Mouse (Mus musculus): ENCODE data around the gene Ank.
"Not testable (repeated sequence)": the region's sequence is repeated elsewhere in the genome, so short reads cannot be mapped to it uniquely, and the experiment has no call there.

The Ank gene

DNA sequence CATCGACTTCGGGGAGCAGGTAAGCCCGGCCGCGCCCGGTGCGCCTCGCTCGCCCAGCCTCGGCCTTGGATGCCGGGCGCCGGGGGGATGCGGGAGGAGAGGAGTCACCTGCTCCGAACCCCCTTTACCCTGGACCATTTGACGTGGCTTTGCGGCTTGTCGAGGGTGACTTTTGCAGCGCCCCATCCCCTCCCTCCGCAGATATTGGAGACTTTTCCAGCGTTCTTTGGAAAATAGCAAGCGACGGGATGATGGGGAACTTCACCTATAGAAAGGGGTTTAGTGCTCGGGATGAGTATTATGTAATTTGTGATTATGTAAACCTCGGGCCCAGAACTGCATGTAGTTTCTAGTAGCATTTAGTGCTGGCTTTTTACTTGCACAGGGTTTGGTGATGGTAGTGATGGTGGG lies 609 bp downstream of the Ank start:
- no peak for DNase-seq (ENCODE audit: low spot score in 2 of 2)

DNA sequence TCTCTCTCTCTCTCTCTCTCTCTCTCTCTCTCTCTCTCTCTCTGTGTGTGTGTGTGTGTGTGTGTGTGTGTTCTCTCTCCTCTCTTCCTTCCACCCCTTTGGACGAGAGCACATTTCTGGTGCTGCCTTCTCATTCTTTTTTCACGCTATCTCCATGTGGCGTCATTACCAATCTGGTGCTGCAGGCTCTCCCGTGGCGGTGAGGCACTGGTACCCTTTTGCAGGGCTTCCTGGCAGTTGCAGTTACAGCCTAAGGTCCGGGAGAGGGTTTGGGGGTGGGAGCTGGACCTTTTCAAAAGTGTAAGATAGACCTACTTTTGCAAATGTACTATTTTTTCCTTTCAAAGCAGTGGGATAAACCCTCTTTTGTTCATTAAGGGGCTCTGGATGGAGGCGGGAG lies 1.2 kb downstream of the Ank start:
- no peak for DNase-seq (ENCODE audit: low spot score in 2 of 2)

DNA sequence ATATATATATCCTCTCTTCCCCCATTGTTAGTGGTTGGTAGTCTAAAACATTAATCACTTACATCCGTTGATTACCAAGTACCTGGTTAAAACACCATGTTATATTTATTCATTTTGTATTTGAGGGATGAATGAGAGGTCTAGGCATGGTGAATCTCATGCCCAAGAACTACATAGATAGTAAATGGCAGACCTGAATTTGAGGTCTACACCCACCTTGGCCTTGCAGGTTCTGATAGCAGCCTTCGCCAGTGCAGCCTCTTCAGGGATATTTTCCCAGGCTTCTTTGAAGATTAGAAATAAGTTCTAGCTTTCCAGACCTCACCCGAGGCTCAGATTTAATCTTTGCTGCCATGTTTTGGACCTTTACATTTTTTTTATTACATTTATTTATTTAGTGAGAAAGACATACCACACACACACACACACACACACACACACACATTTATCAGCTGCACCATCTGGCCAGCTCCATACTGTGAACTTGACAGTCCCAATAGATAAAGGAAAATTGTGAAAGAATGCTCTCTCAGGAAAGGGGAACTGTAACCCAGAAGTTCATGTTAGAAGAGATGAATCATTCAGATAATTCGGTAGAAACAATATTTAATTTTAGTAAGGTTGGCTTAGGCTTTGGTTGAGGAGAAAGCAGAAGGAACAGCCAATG lies 2.5 kb downstream of the Ank start:
- no peak for DNase-seq (ENCODE audit: low spot score in 2 of 2)

DNA sequence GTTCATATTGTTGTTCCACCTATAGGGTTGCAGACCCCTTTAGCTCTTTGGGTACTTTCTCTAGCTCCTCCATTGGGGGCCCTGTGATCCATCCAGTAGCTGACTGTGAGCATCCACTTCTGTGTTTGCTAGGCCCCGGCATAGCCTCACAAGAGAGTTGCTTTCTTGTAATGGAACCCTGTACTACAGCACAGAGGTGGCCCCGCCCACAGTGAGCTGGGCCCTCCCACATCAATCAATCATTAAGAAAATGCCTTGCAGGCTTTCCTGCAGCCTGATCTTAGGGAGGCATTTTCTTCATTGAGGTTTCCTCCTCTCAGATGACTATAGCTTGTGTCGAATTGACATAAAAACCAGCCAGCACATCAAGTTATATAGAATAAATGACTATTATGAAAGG lies 3.9 kb downstream of the Ank start:
- DNase-seq (ENCODE audit: low spot score in 2 of 2), result not testable (repeated sequence)

DNA sequence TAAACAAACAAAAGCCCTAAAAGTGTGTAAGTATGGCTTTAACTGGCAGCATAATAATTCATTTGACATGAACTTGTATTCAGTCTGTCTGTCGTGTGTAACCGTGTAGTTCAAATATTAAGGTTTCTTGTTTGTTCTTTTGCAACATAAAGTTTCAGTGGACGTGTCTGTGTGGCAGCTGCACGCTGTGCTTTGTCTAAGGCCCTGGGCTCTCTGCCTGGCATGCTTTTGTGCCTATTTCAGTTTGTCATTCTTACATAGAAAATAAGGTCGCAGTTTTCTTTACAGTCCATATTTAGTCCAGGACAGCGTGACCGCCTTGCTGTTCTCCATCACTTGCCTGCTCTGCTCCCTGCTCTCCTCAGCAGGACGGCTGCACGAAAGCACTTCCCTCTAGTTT lies 5.8 kb downstream of the Ank start:
- peak in 1 of 2 experiments; percentile 49 for DNase-seq (ENCODE audit: low spot score in 2 of 2)

DNA sequence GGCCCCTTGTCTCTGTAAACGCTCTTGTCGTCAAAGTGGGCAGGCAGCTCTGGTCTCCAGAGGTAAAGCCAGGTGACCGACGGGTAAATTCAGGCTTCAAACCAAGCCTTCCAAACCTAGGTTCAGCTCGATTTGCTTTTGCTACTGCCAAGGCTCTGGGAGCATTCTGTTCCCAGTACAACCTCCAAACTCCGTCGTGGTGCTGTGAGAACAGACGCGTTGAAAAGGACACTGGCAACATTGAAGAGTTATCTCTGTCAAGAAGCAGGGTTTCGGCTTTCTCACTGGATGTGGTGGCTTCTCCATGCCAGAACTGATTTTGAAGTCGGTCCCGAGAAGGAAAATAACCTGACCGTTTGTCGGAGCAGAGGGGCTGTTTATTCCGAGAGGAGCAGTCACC lies 9.5 kb downstream of the Ank start:
- peak in 1 of 2 experiments; percentile 54 for DNase-seq (ENCODE audit: low spot score in 2 of 2)

DNA sequence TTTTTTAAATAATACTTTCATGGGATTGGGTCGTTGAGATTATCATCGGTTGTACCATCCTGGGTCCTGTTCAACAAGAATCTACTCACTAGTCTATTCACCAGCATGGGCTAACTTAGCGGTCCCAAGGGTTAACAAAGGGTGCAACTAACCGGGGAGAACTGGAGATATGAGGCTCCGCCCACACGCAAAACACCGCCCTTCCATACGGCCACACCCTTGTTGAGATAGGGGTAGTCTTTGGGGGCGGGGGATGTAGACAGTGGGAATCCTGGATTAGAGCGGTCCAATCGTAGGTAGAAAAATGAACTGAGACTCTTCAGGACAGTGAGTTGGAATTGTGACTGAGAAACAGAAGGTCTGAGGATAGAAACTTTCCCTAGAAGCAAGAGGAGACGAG lies 10.2 kb downstream of the Ank start:
- DNase-seq (ENCODE audit: low spot score in 2 of 2), result no peak

DNA sequence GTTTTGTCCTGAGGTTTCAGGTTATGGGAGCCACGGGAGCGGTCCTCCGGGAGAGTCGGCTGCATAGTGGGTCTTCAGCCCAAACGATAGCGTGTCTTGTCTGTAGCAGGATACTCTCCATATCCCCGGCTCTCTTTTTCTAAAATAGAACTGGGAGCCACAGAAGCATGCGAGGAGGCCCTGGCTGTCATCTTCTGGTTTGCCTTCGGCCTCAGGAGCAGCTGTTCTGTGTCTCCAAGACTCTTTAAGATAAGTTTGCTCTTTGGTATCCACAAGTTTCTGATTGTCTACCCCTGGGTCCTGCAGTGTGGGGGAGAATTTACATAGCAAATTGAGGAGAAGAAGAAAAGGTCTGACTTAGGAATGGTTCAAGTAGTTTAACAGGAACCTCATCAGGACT lies 10.7 kb downstream of the Ank start:
- DNase-seq (ENCODE audit: low spot score in 2 of 2), result no peak

DNA sequence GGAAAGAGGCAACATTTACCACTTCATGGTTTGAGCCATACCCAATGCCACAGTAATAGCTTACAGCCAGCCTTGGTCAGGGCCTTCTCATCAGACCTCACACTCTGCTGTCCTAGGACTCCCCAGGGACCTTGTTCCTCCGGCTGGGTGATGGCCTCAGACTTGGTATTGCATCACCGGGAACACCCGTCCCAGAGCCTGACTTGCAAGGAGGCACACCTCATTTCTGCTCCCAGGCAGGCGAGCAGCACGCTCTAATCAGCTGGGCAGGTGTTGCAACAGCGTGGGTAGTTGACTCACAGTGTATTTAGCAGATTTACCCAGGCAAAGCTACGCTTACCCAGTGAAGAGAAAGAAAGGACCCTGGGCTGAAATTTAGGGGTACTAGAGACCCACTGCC lies 11.2 kb downstream of the Ank start:
- no peak for DNase-seq (ENCODE audit: low spot score in 2 of 2)

DNA sequence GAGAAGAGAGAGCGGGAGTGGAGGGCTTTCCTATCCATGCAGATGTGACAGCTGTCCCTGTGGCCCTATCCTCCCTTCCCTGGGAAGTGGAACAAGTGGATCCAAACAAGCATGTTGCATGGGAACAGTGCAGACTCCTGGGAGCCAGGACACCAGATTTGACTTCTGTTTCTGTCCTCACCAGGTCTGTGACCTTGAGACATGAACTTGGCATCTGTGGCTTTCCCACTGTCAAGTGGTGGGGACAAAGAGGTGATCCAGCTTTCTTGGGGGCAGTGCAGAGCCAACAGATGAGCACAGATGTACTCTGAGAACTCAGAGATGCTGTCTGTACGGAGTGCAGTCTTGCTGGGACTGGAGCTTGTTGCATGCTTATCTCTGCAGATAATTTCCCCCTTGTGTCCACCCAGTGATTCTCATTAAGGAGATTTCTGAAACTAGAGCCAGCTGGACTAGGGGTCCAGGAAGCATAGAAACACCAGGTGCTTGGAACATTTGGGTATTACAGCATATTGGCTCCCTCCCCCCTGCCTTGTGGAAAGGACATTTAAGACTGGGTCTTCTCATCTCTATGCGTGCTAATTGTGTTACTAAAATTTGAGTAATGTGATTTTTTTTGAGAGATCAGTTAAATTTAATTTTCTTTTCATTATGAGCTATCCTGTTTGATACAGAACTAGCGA lies 14.0 kb downstream of the Ank start:
- no peak for DNase-seq (ENCODE audit: low spot score in 2 of 2)

DNA sequence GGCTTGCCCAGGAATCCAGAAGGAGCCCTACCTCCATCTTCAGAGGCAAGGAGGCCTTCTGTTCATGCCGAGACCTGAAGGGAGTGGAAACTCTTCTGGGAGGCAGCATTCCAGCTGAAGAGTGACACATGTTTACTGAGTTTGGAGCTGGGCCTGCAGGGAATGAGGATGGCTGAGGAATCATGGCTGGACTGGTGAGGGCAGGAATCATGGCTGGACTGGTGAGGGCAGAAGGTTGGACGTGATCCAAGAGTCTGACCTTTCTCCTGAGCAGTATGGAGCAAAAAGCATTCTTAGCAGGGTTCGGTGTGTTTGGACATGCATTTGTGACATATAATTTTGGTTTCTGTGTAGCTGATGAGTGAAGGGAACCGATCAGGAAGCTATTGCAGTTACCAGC lies 15.5 kb downstream of the Ank start:
- DNase-seq (ENCODE audit: low spot score in 2 of 2), result no peak

DNA sequence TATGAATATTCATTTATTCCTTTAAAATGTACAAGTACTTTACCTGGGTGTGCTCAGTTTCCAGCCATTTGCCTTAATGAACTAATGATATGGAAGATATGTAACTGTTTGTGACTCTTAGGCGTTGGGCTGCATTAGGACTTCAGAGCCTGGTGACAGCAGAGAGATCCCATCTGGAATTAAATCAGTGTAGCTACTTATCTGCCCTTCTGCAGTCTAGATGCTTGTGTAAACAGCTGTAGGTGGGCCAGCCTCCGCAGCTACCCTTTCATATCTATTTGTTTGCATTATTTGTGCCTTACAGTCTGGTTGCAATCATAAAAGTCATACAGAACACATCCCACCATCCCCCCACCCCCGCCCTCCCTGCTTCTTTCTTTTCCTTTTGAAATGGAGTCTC lies 16.7 kb downstream of the Ank start:
- no peak for DNase-seq (ENCODE audit: low spot score in 2 of 2)

DNA sequence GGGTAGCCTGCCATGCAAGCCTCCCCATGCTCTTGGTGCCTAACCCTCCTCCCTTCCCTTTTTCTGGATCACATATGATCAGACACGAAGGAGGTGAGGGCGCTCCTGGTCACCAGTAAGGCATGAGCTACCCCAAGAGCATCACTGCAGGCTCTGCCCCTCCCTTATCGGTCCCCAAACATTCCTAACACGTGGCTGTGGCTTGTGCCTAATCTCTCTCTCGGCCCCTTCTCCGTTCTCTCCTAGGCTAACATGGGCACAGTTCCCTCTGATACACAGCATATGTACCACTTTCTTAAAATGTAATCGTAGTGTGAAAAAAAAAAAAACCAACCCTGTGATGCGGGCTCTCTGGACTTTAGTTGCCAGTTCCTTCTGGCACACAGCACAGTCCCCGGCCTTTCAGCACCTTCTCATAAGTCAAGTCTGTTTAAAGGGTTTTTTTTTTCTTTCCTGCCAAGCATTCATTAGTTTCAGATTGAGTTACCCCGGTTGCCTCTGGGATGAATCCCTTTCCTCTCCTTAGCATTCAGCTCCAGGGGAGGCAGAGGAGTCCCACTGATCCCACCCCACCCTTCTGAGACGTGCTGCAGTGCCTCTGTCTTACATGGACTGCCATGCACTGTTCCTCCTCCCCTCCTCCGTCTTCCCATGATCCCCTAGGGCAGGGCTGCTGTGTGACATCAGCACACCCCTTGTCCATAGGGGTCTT lies 19.2 kb downstream of the Ank start:
- DNase-seq (ENCODE audit: low spot score in 2 of 2), result peak; percentile 69 to 75

DNA sequence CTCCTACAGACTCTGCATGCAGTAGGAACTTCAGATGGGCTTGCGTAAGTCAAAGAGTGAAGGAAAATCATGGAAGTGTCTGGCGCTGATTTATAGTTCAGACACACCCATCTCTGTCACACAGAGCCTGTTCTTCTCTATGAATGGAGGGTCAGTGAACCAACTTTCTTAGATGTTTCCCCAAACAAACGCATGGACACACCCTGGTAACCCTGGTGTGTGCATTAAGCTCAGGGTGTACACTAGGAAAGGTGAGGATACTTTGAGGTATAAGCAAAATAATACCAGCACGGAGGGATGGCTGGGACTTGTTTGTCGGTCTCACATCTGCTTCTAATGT lies 19.8 kb downstream of the Ank start:
- DNase-seq (ENCODE audit: low spot score in 2 of 2), result no peak

DNA sequence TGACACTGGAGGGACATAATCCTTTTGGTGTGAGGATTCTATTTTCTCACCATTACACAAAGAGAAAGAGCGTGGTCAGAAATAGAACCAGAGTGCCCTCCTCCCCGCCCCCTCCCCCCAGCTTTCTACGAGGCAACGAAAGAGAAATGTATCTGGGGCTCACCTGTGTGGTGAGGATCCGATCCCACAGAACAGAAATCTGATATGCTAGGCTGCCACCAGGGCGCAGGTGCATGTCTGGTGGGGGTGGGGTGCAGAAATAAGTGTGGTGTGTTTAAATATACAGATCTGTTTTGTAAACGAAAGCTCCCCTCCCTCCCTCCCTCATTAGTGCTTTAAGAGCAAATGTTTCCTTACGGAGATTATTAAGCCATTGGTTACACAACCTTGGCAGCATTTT lies 20.6 kb downstream of the Ank start:
- DNase-seq (ENCODE audit: low spot score in 2 of 2), result no peak

DNA sequence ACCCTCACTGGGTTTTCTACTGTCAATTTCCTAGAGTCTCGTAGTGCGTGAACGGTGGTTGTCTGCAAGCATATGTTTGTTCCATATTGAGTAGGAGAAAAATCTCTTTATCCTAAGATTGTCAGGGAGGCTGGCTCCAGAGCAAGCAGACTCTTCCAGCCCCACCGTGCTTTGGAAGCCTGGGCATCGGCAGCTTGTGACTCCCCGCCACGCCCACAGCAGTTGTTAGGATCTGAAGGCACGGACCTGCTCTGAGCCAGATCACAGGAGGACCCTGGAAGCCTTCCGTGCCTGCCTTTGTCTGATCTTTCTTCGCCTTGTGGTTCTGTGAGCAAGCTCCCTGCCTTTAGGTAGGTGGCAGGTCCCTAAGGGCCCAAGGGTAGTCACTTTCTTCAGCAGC lies 21.6 kb downstream of the Ank start:
- no peak for DNase-seq (ENCODE audit: low spot score in 2 of 2)

DNA sequence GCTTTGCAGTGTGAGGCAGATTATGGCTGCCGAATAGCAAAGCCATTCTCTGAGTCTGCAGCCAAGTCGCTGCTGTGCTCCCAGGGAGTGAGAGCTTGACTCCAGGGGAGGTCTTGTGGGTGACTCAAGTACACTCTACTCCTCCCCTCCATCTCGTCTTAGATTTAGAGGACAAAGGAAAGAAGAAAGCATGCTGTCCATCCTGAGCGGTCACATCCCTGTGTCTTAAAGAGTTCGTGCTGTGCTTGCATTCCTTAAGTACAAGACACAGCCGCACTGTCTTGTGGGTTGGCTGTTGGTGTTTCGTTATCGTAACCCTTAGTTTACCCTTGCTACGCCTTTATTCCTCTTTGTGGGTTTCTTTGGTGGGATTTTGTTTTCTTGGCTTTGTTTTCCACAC lies 24.2 kb downstream of the Ank start:
- no peak for DNase-seq (ENCODE audit: low spot score in 2 of 2)

DNA sequence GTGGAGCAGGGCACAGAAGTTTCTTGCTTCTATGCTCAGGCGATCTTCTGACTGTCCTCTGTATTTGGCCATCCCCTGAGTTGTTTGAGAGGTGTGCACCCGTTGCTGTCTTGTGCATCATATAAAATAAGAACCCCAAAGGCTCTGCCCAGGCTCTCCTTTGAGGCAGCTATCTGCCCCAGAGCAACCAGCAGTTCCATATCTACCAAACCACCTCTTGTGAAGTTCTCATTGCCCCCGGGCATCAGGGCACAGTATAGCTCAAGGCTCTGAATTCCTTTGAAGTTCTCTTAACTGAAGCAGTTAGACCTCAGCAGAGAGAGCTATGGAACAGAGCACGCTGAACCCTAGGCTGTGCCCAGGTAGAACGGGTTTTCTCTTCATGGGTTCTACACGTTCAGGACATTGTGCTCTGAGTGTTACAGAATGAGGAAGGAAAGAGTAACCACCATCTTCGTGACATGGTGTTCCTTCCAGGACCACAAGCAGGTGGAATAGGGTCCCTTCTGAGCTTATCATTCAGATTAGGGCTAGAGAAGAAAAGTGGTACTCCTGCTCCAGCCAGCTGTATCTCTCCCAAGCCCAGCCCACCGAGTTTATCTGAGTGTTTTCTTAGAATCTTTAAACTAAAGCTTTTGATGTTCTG lies 25.1 kb downstream of the Ank start:
- no peak for DNase-seq (ENCODE audit: low spot score in 2 of 2)

DNA sequence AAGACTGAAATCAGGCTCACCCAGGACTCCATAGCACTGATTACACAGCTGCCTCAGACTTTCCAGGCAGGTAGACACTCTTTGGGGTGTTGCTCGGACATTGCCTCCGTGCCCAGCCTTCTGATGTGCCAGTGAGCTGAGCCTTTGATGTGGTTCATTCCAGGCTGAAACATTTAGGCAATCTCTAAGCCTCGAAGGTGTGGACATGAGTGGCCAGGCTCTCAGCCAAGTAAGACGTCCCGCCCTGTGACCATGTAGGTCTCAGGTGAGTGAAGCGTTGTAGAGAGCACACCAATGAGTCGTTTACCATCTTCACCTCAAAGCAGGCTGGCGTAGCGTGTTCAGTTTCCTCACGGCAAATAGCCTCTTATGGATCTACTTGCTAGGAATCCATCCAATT lies 25.7 kb downstream of the Ank start:
- no peak for DNase-seq (ENCODE audit: low spot score in 2 of 2)

DNA sequence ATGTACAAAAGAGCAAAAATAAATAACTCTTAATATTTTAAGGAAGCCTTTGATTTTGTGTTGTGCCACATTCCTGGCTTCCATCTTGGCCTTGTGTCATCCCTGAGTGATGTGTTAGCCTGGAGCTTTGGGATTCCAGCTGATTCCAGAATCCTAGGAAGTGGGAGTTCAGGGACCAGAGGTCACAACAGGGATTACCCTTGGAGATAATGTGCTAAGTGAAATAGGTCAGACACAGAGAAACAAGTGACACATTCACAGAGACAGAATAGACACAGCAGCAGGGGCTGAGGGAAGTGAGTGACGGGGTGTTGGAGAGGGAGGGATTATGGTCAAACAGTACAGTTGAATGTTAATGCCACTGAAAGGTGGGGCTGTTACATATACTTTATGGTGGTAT lies 26.3 kb downstream of the Ank start:
- DNase-seq (ENCODE audit: low spot score in 2 of 2), result no peak

DNA sequence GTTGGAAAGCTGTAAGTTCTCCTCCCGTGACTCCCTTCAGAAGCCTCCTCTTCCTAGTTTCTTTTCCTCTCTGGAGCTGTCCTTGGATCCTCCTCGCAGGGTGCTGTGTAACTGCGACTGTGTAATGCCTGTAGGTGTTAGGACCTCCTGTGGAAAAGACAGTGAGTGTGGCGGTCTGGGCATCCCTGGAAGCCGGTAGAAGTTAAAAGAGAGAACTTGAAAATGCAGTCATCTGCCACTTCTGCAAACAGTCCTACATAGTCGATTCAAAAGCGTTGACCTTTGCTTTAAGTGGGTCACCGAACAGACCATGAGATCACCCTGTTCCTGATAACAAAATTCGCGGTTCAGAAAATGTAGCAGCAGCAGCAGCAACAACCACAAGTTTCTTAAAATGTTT lies 27.0 kb downstream of the Ank start:
- DNase-seq (ENCODE audit: low spot score in 2 of 2), result no peak

DNA sequence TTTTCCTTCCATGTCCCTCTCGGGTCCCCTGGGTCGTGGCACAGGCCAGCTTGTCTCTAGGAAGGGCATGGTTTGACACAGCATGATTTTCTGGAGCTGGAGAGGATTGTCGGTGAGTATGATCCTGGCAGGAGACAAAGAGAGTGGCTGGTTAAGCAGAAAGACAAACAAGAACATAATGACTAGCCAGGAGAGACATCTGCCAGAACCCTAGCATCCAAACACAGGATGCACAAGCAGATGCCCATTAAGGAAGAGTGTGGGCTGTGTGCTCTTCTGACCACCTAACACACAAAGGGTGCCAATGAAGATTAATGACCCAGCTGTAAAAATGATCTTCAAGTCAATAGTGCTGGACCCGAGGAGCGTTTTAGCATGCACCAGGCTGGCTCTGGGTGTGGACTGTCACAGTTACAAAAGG lies 29.5 kb downstream of the Ank start:
- no peak for DNase-seq (ENCODE audit: low spot score in 2 of 2)
